Mouse (Mus musculus) spleen, adult 2 months (tissue): ENCODE measurements around the gene Upf1.

Source experiments
- CTCF ChIP-seq: fragments of 200-500 bp; IDR thresholded peaks from 2 replicates; pipeline ENCODE4 v1.5.1; 2011; ENCODE audit warnings: mild to moderate bottlenecking, inconsistent platforms; ENCODE audit not compliant: insufficient read depth, insufficient read length, insufficient replicate concordance; ENCODE audit errors: extremely low read depth
- POLR2A ChIP-seq: fragments of 200-500 bp; IDR thresholded peaks from 2 replicates; pipeline ENCODE4 v1.6.1; 2011; ENCODE audit warnings: low read depth, low read length, inconsistent platforms

DNA sequence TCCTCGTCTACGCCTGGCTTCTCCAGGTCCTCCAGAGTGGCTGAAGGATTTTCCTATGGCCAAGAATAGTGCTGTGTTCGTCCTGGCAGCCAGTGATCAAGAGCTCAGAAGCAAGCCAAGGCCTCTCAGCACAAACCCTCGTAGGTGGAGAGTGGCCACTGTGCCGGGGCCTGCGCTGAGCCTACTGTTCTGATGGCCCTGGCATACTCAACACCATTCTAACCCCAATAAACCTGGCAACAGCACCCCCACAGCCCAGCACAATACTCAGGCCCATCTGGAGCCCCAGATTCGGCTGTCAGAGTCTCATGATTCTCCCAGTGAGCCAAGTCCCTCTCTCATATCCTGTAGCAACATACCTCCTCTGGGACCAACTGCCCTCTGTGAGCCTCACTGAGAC lies 12.4 kb downstream of the Upf1 start:
- TF ChIP-seq CTCF: no peak
- no peak for TF ChIP-seq POLR2A
